In the genomic region with DNA sequence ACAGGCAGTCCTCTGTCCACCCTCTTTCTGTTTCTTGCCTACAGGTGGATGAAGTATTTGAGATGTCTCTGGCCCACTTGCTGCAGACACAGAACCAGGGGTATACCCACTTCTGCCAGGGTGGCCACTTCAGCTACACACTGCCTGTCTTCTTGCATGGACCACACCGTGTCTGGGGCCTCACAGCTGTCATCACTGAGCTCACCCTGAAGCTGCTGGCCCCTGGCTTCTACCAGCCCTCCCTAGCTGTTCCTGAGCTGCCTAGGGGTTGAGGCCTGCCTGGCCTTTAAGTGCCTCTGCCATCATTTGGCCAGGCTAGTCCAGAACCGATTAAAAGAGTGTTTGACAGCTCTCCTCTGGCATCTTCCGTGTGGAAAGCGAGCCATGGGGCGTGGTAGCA, we compare ENCODE assay signal across 11 mouse cellular contexts. TPM values are rescaled to one million over a fixed set of nuclear protein-coding genes. Genes with fewer than 3 reads are reported as not detected.
A peak's percentile ranks its signal among the peaks of the same experiment; 100 is the strongest.
DNase-seq lines count a peak whose midpoint lies in the region; ATAC-seq and TF ChIP-seq lines count a peak whose summit lies in the region.
"Had no signal": no experiment of that assay in that cellular context is flagged by ENCODE, and none has a peak within 500 bp of the region (broad histone marks: within the 10 kb centered on the region; RNA-seq: fewer than 3 reads in every experiment).

No protein-coding gene starts in this region.

- H3K4me1 ChIP-seq in lung, embryonic 15.5 days, result peaks cover 16% of the 10 kb centered on the region
- H3K4me1 ChIP-seq in lung, adult 2 months (ENCODE audit: control insufficient read depth, insufficient read depth, low read length), result peaks cover 5% of the 10 kb centered on the region
- H3K4me1 ChIP-seq in limb, embryonic 15.5 days, result peaks cover 25% of the 10 kb centered on the region
- H3K4me1 ChIP-seq in stomach, embryonic 15.5 days, result peaks cover 19% of the 10 kb centered on the region

- H3K9me3 ChIP-seq in lung, embryonic 15.5 days, result no peaks in the 10 kb centered on the region
- H3K9me3 ChIP-seq in limb, embryonic 15.5 days, result no peaks in the 10 kb centered on the region
- H3K9me3 ChIP-seq in stomach, embryonic 15.5 days, result no peaks in the 10 kb centered on the region

- 0 out of 2 replicates have a peak overlapping the region, but pooled peaks have one; percentile 92 for H3K9ac ChIP-seq in lung, embryonic 15.5 days
- H3K9ac ChIP-seq in limb, embryonic 15.5 days, result no peak overlapping the region
- no peak overlapping the region for H3K9ac ChIP-seq in stomach, embryonic 15.5 days

- H3K4me3 ChIP-seq in lung, embryonic 15.5 days, result no peak overlapping the region
- no peak overlapping the region for H3K4me3 ChIP-seq in lung, adult 2 months (replicated peaks; ENCODE audit: extremely low read depth, low read depth, low read length)
- no peak overlapping the region for H3K4me3 ChIP-seq in limb, embryonic 15.5 days
- H3K4me3 ChIP-seq in stomach, embryonic 15.5 days (replicated peaks), result no peak overlapping the region

- 75% methylated on average over 5 of the region's 5 CpGs for WGBS in lung, embryonic 15.5 days
- 75% methylated on average over 5 of the region's 5 CpGs for WGBS in lung, adult 2 months
- WGBS in limb, embryonic 15.5 days, result 79% methylated on average over 5 of the region's 5 CpGs
- 75% methylated on average over 5 of the region's 5 CpGs for WGBS in stomach, embryonic 15.5 days

- ATAC-seq in lung, embryonic 15.5 days (ENCODE audit: borderline replicate concordance, extremely low read depth, low FRiP score, low TSS enrichment), result no peak
- no peak for ATAC-seq in limb, embryonic 15.5 days (ENCODE audit: insufficient number of reproducible peaks, low FRiP score, low TSS enrichment, low read depth)
- no peak for ATAC-seq in stomach, embryonic 15.5 days (ENCODE audit: insufficient read depth, low FRiP score, low read depth)
- no peak for ATAC-seq in megakaryocyte progenitor cell, adult 5-6 weeks (replicated peaks; ENCODE audit: poor library complexity)

- no peak overlapping the region for H3K27ac ChIP-seq in lung, embryonic 15.5 days
- no peak overlapping the region for H3K27ac ChIP-seq in limb, embryonic 15.5 days
- H3K27ac ChIP-seq in stomach, embryonic 15.5 days, result no peak overlapping the region

- TF ChIP-seq CTCF in lung, adult 2 months (IDR thresholded peaks at IDR 0.05; ENCODE audit: insufficient read depth, low read length), result no peak

- no peak for TF ChIP-seq POLR2A in lung, adult 2 months (IDR thresholded peaks at IDR 0.05; ENCODE audit: borderline replicate concordance, extremely low read depth, low read depth, low read length)

- peak; percentile 93 for DNase-seq in heart, adult 11 months
- DNase-seq in heart, postnatal 4 days, result no peak
- no peak for DNase-seq in lung, adult 2 months
- no peak for DNase-seq in cerebellum, postnatal 14 days
- DNase-seq: B cell, adult 2 months had no signal

- no peaks in the 10 kb centered on the region for H3K27me3 ChIP-seq in lung, embryonic 15.5 days
- no peaks in the 10 kb centered on the region for H3K27me3 ChIP-seq in limb, embryonic 15.5 days
- no peaks in the 10 kb centered on the region for H3K27me3 ChIP-seq in stomach, embryonic 15.5 days (replicated peaks)

- peak overlapping the region; percentile 95; the same call in 1 of the 2 replicates for H3K4me2 ChIP-seq in lung, embryonic 15.5 days
- H3K4me2 ChIP-seq in limb, embryonic 15.5 days, result peak overlapping the region; percentile 81; the same call in 1 of the 2 replicates
- peak overlapping the region; percentile 84 for H3K4me2 ChIP-seq in stomach, embryonic 15.5 days

- H3K36me3 ChIP-seq in lung, embryonic 15.5 days, result peaks cover 10% of the 10 kb centered on the region
- peaks cover 24% of the 10 kb centered on the region for H3K36me3 ChIP-seq in limb, embryonic 15.5 days
- peaks cover 3% of the 10 kb centered on the region for H3K36me3 ChIP-seq in stomach, embryonic 15.5 days

RNA-seq across cellular contexts. Expression of a gene that starts 1.3 kb away (rescaled TPM):
- 1 to 10 TPM; 1.4 to 2.4 TPM for total RNA-seq in heart, postnatal 4 days (2021)
- polyA plus RNA-seq in lung, embryonic 15.5 days (2015; fragmentation: Nextera tagmentation; extraction: Ambion mirVana), result 2.3 and 2.4 TPM in 2 replicates
- 1.7 and 1.8 TPM in 2 replicates for polyA plus RNA-seq in lung, adult 2 months (2012; rRNA removed)
- polyA plus RNA-seq in limb, embryonic 15.5 days (2015; fragmentation: Nextera tagmentation; extraction: Ambion mirVana), result 3.3 and 3.5 TPM in 2 replicates
- 3.5 and 3.8 TPM in 2 replicates for polyA plus RNA-seq in stomach, embryonic 15.5 days (2015; fragmentation: Nextera tagmentation; extraction: Ambion mirVana)
- total RNA-seq in megakaryocyte progenitor cell, adult 5-6 weeks (2015), result 0.57 and 1.5 TPM in 2 replicates
- 1.5 and 1.9 TPM in 2 replicates for total RNA-seq in megakaryocyte progenitor cell, adult 5-6 weeks (2017)

RNA-seq across cellular contexts. Expression of a gene that starts 1.4 kb away (rescaled TPM):
- 100 to 1,000 TPM; 106 to 120 TPM for total RNA-seq in heart, postnatal 4 days (2021)
- polyA plus RNA-seq in lung, embryonic 15.5 days (2015; fragmentation: Nextera tagmentation; extraction: Ambion mirVana), result 3.6 and 4.9 TPM in 2 replicates
- 12.6 and 18.0 TPM in 2 replicates for polyA plus RNA-seq in lung, adult 2 months (2012; rRNA removed)
- 3.8 and 4.4 TPM in 2 replicates for polyA plus RNA-seq in limb, embryonic 15.5 days (2015; fragmentation: Nextera tagmentation; extraction: Ambion mirVana)
- polyA plus RNA-seq in stomach, embryonic 15.5 days (2015; fragmentation: Nextera tagmentation; extraction: Ambion mirVana), result 4.0 and 4.5 TPM in 2 replicates
- total RNA-seq in megakaryocyte progenitor cell, adult 5-6 weeks (2015), result 1.6 and 2.9 TPM in 2 replicates
- 1.3 and 2.9 TPM in 2 replicates for total RNA-seq in megakaryocyte progenitor cell, adult 5-6 weeks (2017)

RNA-seq across cellular contexts. Expression of a gene that starts 1.4 kb away (rescaled TPM):
- total RNA-seq in heart, postnatal 4 days (2021), result 10 to 100 TPM; 56.6 to 63.2 TPM
- 25.9 and 28.0 TPM in 2 replicates for polyA plus RNA-seq in lung, embryonic 15.5 days (2015; fragmentation: Nextera tagmentation; extraction: Ambion mirVana)
- 7.6 and 13.3 TPM in 2 replicates for polyA plus RNA-seq in lung, adult 2 months (2012; rRNA removed)
- polyA plus RNA-seq in limb, embryonic 15.5 days (2015; fragmentation: Nextera tagmentation; extraction: Ambion mirVana), result 31.5 and 33.4 TPM in 2 replicates
- polyA plus RNA-seq in stomach, embryonic 15.5 days (2015; fragmentation: Nextera tagmentation; extraction: Ambion mirVana), result 32.2 and 33.6 TPM in 2 replicates
- total RNA-seq in megakaryocyte progenitor cell, adult 5-6 weeks (2015), result 15.1 and 16.2 TPM in 2 replicates
- 10.4 and 14.4 TPM in 2 replicates for total RNA-seq in megakaryocyte progenitor cell, adult 5-6 weeks (2017)

RNA-seq across cellular contexts. Expression of a gene that starts 9.2 kb away (rescaled TPM):
- total RNA-seq in heart, postnatal 4 days (2021), result not detected
- polyA plus RNA-seq in lung, embryonic 15.5 days (2015; fragmentation: Nextera tagmentation; extraction: Ambion mirVana), result not detected in 2 replicates
- 0.06 TPM in 1 of 2 replicates, not detected in the other for polyA plus RNA-seq in lung, adult 2 months (2012; rRNA removed)
- polyA plus RNA-seq in limb, embryonic 15.5 days (2015; fragmentation: Nextera tagmentation; extraction: Ambion mirVana), result not detected in 2 replicates
- 0.21 and 0.31 TPM in 2 replicates for polyA plus RNA-seq in stomach, embryonic 15.5 days (2015; fragmentation: Nextera tagmentation; extraction: Ambion mirVana)
- not detected in 2 replicates for total RNA-seq in megakaryocyte progenitor cell, adult 5-6 weeks (2015)
- total RNA-seq in megakaryocyte progenitor cell, adult 5-6 weeks (2017), result not detected in 2 replicates
- total RNA-seq: hematopoietic stem cell, adult 5-6 weeks; left cerebral cortex, postnatal 10 days had no signal

RNA-seq across cellular contexts. Expression of a gene that starts 10.9 kb away (rescaled TPM):
- 100 to 1,000 TPM; 774 to 835 TPM for total RNA-seq in heart, postnatal 4 days (2021)
- polyA plus RNA-seq in lung, embryonic 15.5 days (2015; fragmentation: Nextera tagmentation; extraction: Ambion mirVana), result 191 and 199 TPM in 2 replicates
- polyA plus RNA-seq in lung, adult 2 months (2012; rRNA removed), result 99.4 and 127 TPM in 2 replicates
- polyA plus RNA-seq in limb, embryonic 15.5 days (2015; fragmentation: Nextera tagmentation; extraction: Ambion mirVana), result 193 and 209 TPM in 2 replicates
- 198 and 218 TPM in 2 replicates for polyA plus RNA-seq in stomach, embryonic 15.5 days (2015; fragmentation: Nextera tagmentation; extraction: Ambion mirVana)
- total RNA-seq in megakaryocyte progenitor cell, adult 5-6 weeks (2015), result 123 and 135 TPM in 2 replicates
- total RNA-seq in megakaryocyte progenitor cell, adult 5-6 weeks (2017), result 223 and 254 TPM in 2 replicates
